Mouse (Mus musculus) heart, adult 2 months (tissue): ENCODE data around the gene Phpt1. TPM values are rescaled to one million over a fixed set of nuclear protein-coding genes. Genes with fewer than 3 reads are reported as not detected.
A peak's percentile ranks its signal among the peaks of the same experiment; 100 is the strongest.

Source experiments
- DNase-seq, 2 experiments: peaks; one replicate each; pipeline ENCODE4 v3.0.0; 2021
- H3K27ac ChIP-seq: fragments of 200-600 bp; 2 replicates; pipeline ENCODE4 v1.8.1; 2022
- H3K27me3 ChIP-seq: fragments of 200-500 bp; 2 replicates; pipeline ENCODE4 v1.6.1; 2012; ENCODE audit warnings: mild to moderate bottlenecking, low read length, inconsistent platforms, mixed read lengths; ENCODE audit not compliant: control insufficient read depth, insufficient read depth
- H3K36me3 ChIP-seq: fragments of 200-500 bp; 2 replicates; pipeline ENCODE4 v1.6.1; 2012; ENCODE audit warnings: low read length, inconsistent platforms; ENCODE audit not compliant: control insufficient read depth, insufficient read depth
- H3K4me1 ChIP-seq: fragments of 200-500 bp; 2 replicates; pipeline ENCODE4 v1.6.1; 2011; ENCODE audit warnings: low read length; ENCODE audit not compliant: control insufficient read depth, insufficient read depth
- H3K4me3 ChIP-seq: fragments of 200-600 bp; 2 replicates; pipeline ENCODE4 v1.8.1; 2022
- H3K79me2 ChIP-seq: fragments of 200-500 bp; replicated peaks from 2 replicates; pipeline ENCODE4 v1.6.1; 2012; ENCODE audit warnings: mild to moderate bottlenecking, inconsistent platforms, low read length, moderate library complexity, mixed read lengths; ENCODE audit not compliant: control insufficient read depth, insufficient read depth
- H3K9ac ChIP-seq: fragments of 200-500 bp; 2 replicates; pipeline ENCODE4 v1.6.1; 2012; ENCODE audit warnings: low read depth, mild to moderate bottlenecking, control low read depth, inconsistent platforms, low read length, mixed read lengths
- CTCF ChIP-seq: fragments of 200-600 bp; IDR thresholded peaks from 2 replicates; pipeline ENCODE4 v1.8.1; 2022; ENCODE audit warnings: antibody characterized with exemption, mild to moderate bottlenecking, moderate library complexity
- EP300 ChIP-seq: fragments of 200-500 bp; IDR thresholded peaks from 2 replicates; pipeline ENCODE4 v1.6.1; 2011; ENCODE audit warnings: low read depth, low read length, control low read depth; ENCODE audit not compliant: insufficient read depth
- POLR2A ChIP-seq: fragments of 200-500 bp; IDR thresholded peaks from 2 replicates; pipeline ENCODE4 v1.6.1; 2011; ENCODE audit warnings: mild to moderate bottlenecking, low read depth, low read length, control low read depth; ENCODE audit not compliant: insufficient read depth
- WGBS: fragments of 180-500 bp; shearing (Covaris S2); methylation state at CpG from one replicate; pipeline ENCODE4 v1.1.7; 2018; 5-methylcytosine and 5-hydroxymethylcytosine counted together
- intact Hi-C: fragments of 180-260 bp; cut with DNase I; formaldehyde crosslinking; loops from one replicate; pipeline ENCODE4 v1.15.1; 2025
- polyA plus RNA-seq: library from polyadenylated mRNA; depleted of rRNA; stranded (reverse); fragments of >200 nt; gene quantifications from 2 replicates; pipeline ENCODE4 v1.2.3, GENCODE M21; 2012
- total RNA-seq, 2 experiments: library from RNA; stranded (reverse); gene quantifications; 2 replicates each; pipeline ENCODE4 v1.2.3; 2021

Phpt1 gene
- total and polyA plus RNA-seq, 3 experiments = 52.6 to 100 (median 69.9) TPM

DNA sequence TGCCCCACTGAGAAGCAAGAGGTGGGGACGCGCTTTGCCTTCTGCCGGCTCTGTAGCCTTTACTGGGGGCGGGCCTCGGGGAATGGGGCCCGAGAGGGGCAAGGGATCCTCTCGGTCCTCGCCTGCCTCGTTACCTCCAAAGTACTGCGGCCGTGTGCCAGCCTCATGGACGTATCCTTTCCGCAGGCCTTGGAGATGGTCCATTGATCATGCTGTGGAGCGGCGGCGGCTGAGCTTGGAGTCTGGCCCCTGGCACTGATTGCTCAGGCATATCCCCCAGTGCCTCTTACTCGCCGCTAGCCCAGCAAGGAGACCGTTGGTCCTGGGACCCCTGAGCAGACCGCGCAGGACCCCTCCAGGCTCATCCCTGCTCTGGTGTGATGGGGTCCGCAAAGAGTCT is 41.4 kb upstream of the Phpt1 start:
- peaks cover 7% of the 10 kb centered on the region; the same call in 1 of the 2 replicates for H3K27me3 ChIP-seq

DNA sequence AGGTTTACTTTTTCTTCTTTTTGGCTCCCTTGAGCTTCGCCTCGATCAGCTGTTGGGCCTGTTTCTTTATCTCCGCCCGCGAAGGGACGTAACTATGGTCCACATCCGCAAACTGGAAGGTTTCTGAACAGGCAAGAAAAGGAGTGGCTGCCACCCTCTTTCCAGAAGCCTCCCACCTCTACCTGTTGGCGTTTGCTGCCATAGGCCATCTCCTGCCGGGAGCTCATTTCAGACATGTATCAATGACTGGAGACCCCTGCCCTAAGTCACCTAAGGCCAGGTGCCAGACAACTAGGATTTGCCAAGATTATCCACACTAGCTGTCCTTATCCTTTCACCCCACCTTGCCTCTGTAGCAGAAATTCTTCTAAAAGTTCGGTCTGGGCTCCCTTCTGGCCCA is 33.6 kb upstream of the Phpt1 start:
- Histone ChIP-seq H3K79me2 (peaks cover 4% of the 10 kb centered on the region), H3K36me3 (peaks cover 7% of the 10 kb centered on the region; the same call in 1 of the 2 replicates), H3K27me3 (no peaks in the 10 kb centered on the region), H3K4me3 (peak overlapping the region; percentile 93), H3K4me1 (peaks cover 6% of the 10 kb centered on the region), H3K27ac (peak overlapping the region; percentile 93), H3K9ac (no peak overlapping the region)
- intact Hi-C loops = no loop called here
- WGBS = 58% methylated on average over 10 of the region's 10 CpGs
- TF ChIP-seq EP300 (no peak), CTCF (no peak), POLR2A (no peak)
- DNase-seq = peak in 1 of 2 experiments; percentile 42

More for the DNA sequence above, 41.4 kb upstream of the Phpt1 start:
- TF ChIP-seq POLR2A (no peak), CTCF (no peak), EP300 (no peak)
- peaks cover 2% of the 10 kb centered on the region for H3K4me1 ChIP-seq
- H3K36me3 ChIP-seq = no peaks in the 10 kb centered on the region
- H3K9ac ChIP-seq = no peak overlapping the region
- no peak overlapping the region for H3K4me3 ChIP-seq
- 14% methylated on average over 22 of the region's 22 CpGs for WGBS
- no peaks in the 10 kb centered on the region for H3K79me2 ChIP-seq
- no peak overlapping the region for H3K27ac ChIP-seq
- intact Hi-C loops = no loop called here
- DNase-seq = no peak

DNA sequence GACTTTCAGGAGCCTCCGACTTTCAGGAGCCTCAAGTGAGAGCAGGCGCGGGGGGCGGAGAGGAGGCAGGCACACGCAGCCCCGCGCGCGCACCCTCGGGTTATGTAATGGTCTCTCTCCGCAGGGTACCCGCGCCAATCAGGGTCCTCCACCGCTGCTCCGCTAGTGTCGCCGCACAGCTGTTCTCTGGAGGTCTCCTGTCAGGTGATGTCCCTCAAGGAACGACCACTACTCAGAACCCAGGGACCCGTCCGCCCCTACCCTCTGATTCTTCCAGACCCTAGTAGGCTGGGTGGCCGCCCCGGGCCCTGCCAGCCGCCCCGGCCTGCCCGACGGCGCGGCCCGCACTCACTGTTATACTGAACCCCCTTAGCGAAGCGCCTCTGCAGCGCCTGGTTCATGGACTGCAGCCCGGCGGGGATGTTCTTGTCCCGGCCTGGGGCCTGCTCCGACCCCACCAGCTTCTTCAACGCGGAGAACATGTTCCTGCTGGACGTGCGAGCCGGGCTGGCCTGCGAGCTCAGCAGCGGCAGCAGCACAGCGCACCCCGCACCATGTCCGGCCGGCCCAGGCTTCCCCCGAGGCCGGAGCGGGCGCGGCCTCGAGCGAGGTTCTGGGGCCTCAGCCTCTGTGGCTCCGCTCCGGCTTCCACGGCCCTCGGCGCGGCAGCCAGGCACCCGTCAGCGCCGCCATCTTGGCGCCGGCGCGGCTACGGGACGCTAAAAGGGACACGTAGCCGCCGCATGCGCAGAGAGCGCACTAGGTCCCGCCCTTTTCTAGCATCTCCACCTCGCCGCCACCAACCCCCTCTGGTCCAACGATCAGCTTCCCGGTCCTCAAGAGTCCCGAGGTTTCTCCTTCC is 33.0 kb upstream of the Phpt1 start, which contains the start of gene Rabl6:
Gene Rabl6, minus strand, starts transcription at position 761 of the 862 bp plus-strand sequence.
- H3K27ac ChIP-seq = peak within 1 kb of the TSS; percentile 93
- no peaks in the 10 kb centered on the region for H3K27me3 ChIP-seq
- H3K9ac ChIP-seq = peak within 1 kb of the TSS; percentile 85
- intact Hi-C loops = no loop called here
- H3K4me3 ChIP-seq = peak within 1 kb of the TSS; percentile 93
- no peak for TF ChIP-seq CTCF
- peak; percentile 70; the same call in 1 of the 2 replicates for TF ChIP-seq POLR2A
- TF ChIP-seq EP300 = 0 out of 2 replicates have a peak, but pooled peaks have one; percentile 19
- H3K79me2 ChIP-seq = peaks cover 4% of the 10 kb centered on the region
- peak; percentile 93 to 95 for DNase-seq
- H3K4me1 ChIP-seq = peaks cover 6% of the 10 kb centered on the region
- under 1% methylated on average over 80 of the region's 80 CpGs for WGBS
- peaks cover 7% of the 10 kb centered on the region; the same call in 1 of the 2 replicates for H3K36me3 ChIP-seq

DNA sequence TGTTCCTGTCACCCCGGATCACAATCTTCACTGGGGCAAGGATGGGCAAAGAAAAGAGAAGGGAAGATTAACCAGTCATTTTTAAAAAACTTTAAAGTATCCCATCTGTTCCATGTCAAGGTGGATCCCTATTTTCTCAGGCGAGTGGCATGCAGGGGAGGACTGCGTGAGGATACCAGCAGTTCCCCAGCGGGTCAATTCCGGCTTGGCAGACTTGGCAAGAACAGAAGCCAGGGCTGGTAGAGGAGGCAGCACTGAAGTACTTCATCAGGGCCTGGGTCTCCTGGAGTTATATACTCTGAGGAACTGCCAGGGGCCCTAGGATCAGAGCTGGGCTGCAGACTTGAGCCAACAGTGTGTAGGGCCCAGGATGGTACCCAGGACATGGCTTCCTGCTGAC is 27.5 kb upstream of the Phpt1 start:
- Histone ChIP-seq H3K4me3 (no peak overlapping the region), H3K36me3 (peaks cover 9% of the 10 kb centered on the region), H3K9ac (no peak overlapping the region), H3K4me1 (peaks cover 3% of the 10 kb centered on the region), H3K27ac (no peak overlapping the region), H3K27me3 (no peaks in the 10 kb centered on the region), H3K79me2 (peaks cover 1% of the 10 kb centered on the region; the same call in 1 of the 2 replicates)
- intact Hi-C loops = no loop called here
- TF ChIP-seq EP300 (no peak), POLR2A (no peak), CTCF (no peak)
- 86% methylated on average over 5 of the region's 5 CpGs for WGBS
- no peak for DNase-seq

DNA sequence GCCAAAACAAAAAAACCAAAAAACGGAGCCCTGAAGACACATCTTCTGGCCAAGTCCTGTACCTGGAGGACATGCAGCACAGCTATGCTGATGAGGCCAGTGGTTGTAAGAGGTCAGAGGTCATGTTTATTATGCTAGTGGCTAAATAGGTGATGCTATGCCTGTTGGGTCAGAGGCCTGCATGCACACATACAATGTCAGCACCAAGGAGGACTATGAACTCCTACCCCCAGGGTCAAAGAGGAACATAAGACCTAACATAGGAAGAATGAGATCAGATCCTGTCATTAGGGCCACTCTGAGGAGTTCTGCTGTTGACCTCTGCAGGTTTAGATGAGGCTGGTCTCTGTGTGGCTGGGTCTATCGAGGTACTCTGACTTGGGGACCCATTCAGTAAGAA is 25.0 kb upstream of the Phpt1 start:
- H3K27ac ChIP-seq = no peak overlapping the region
- H3K27me3 ChIP-seq = no peaks in the 10 kb centered on the region
- H3K4me1 ChIP-seq = no peaks in the 10 kb centered on the region
- no peak overlapping the region for H3K4me3 ChIP-seq
- no peak for DNase-seq
- peaks cover 2% of the 10 kb centered on the region; the same call in 1 of the 2 replicates for H3K36me3 ChIP-seq
- WGBS = 86% methylated on average over 2 of the region's 2 CpGs
- intact Hi-C loops = no loop called here
- no peak for TF ChIP-seq POLR2A
- no peak for TF ChIP-seq EP300
- no peak for TF ChIP-seq CTCF
- no peak overlapping the region for H3K9ac ChIP-seq
- H3K79me2 ChIP-seq = no peaks in the 10 kb centered on the region; the same call in 1 of the 2 replicates

DNA sequence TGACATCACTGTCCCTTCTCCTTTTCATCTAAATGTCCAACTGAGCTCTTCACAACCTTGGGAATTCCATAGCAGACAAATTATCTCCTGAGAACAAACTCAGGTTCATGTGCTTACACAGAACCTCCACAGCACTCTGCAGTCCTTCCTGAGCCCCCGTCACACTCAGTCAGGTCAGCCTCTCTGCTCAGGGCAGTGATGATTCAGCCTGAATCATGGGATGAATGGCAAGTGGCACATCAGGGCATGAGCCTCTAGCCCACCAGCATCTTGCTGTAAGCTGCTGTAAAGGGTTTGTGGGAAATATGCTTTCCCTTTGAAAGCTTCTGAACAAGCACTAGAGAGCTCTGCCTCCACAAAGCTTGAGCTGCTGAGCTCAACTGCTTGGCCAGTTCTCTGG is 23.7 kb upstream of the Phpt1 start:
- TF ChIP-seq CTCF (no peak), POLR2A (no peak)
- H3K79me2 ChIP-seq = no peaks in the 10 kb centered on the region; the same call in 1 of the 2 replicates
- no peak for DNase-seq
- H3K4me1 ChIP-seq = no peaks in the 10 kb centered on the region
- no peaks in the 10 kb centered on the region for H3K27me3 ChIP-seq
- no peak overlapping the region for H3K27ac ChIP-seq
- H3K9ac ChIP-seq = no peak overlapping the region
- no peak overlapping the region for H3K4me3 ChIP-seq
- H3K36me3 ChIP-seq = peaks cover 2% of the 10 kb centered on the region; the same call in 1 of the 2 replicates
- intact Hi-C loops = no loop called here
- 89% methylated on average over 1 of the region's 1 CpGs for WGBS
